Mouse (Mus musculus) bone marrow macrophage, adult 2 months (primary cell): ENCODE data around the gene Krt77.

Source experiments
- CTCF ChIP-seq: IDR thresholded peaks from 2 replicates; pipeline ENCODE4 v1.5.1; 2012; ENCODE audit warnings: low read depth, mild to moderate bottlenecking, low read length, moderate library complexity
- POLR2A ChIP-seq: IDR thresholded peaks from 2 replicates; pipeline ENCODE4 v1.6.1; 2012; ENCODE audit warnings: mild to moderate bottlenecking, low read depth, low read length, borderline replicate concordance

GRCm38 (mm10) chr15:101869431-101869830 lies at the start of gene Krt77:
- TF ChIP-seq CTCF: no peak
- TF ChIP-seq POLR2A: no peak
